Mouse (Mus musculus): ENCODE measurements around the gene Golga3. TPM values are rescaled to one million over a fixed set of nuclear protein-coding genes. Genes with fewer than 3 reads are reported as not detected.

Gene Golga3
- 40.0 and 46.7 TPM in 2 replicates for total RNA-seq (2017)

DNA sequence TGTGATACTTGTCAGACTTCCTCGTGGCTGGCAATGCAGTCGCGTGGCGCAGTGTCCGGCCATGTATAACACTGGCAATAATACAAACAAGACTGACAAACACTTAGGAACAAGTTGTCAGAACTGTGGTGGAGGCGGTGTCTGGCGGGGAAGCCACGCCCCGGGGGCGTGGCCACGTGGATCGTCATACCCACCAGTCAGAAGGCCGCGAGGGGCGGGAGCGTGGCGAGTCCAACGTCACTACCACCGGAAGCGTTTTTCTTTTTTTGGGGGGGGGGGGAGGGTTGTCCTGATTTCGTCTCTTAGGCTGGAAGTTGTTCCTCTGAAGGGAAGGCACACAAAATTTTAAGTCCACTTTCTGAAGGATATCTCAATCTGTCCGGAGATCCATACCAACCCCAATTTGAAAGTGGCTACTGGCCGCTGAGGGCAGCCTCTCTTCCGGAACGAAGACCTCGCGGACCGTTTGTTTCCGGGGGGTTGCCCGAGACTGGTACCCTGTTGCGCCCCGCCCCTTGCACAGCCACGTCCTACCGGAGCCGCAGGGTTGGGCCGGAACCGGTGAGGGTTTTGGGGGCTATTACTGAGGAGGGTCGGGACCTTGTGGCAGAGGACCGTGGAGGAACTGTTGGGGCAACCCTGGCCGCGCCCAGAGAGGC lies at the start of gene Golga3:
Gene Golga3, plus strand, starts transcription at position 340 of the 659 bp plus-strand sequence.
- peak; percentile 94 for ATAC-seq (ENCODE audit: extremely low read depth, insufficient number of reproducible peaks, low FRiP score, poor library complexity, severe bottlenecking)

DNA sequence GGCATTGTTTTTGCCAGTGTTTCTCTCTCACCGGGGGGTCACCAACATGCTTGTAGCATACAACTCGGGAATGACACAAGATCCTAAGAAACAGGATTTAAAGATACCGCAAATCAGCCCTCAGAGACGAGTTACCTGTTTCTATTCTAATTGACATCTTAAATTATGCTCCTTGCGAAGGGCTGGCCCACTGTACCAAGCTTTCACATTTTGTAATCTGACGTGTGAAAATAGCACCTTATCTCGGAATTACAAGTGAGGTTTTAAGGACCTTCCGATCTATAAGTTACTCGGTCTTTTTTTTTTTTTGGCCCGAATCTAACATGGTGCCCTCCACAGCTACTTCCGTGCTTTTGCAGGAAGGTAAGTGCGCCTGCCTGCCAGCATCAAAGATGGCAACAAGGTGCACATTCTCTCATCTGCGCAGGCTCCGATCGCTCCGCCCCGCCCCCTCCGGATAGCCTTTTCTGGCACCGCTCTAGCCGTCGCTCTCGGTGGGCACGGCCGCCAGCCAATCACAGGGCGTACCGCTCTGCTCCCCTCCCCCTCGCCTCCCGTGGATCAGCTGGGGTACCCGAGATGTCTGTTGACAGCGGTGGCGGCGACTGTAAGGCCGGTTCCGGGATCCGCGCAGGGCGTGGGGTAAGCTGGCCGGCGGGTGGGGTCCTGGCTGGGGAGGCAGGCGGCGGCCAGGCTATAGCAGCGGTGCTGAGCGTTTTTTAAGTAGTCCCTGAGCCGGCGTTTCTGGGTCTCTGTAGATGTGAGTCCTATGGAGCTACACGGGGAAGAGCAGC lies 41.0 kb upstream of the Golga3 start, which contains the start of gene Chfr:
Gene Chfr, plus strand, starts transcription at position 550 of the 794 bp plus-strand sequence.
- ATAC-seq (ENCODE audit: extremely low read depth, insufficient number of reproducible peaks, low FRiP score, poor library complexity, severe bottlenecking) = peak; percentile 99

GRCm38 (mm10) chr5:110136087-110136464 lies 40.4 kb upstream of the Golga3 start:
- ATAC-seq (ENCODE audit: extremely low read depth, insufficient number of reproducible peaks, low FRiP score, poor library complexity, severe bottlenecking) = no peak

DNA sequence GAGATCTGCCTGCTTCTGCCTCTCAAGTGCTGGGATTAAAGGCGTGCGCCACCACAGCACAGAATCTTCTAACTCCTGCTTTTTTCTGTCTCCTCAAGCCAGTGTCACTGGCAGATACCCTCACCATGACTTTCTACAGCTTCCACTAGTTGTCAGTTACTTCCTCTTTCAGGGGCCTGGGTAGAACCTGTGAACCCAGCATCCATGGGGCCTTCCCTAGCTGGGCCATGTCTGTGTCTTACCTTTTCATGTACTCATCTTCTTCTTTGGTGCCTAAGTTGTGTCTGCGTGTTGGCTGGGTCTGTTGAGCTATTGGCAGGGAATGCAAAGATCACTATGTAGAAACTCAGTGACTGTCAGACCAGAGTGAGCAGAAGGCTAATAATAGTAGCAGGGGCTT lies 38.7 kb upstream of the Golga3 start:
- ATAC-seq (ENCODE audit: extremely low read depth, insufficient number of reproducible peaks, low FRiP score, poor library complexity, severe bottlenecking) = no peak

DNA sequence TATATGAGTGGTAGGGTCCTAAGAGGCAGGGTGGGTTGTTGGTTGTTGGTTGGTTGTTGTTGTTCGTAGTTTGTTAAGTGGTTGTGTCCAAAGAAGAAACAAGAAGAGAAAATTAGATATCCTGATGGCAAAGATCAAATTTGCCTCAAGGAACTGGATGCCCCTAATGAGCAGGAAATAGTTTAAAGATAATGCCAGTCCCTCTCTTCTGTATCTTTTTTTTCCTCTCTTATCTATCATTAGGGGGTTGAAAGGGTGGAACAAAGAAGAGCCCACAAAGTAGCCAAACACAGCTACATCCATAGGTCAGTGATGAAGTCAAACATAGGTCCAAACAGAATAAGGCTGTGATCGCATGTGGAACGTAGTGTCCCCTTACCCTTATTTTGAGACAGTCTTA lies 37.2 kb upstream of the Golga3 start:
- ATAC-seq (ENCODE audit: extremely low read depth, insufficient number of reproducible peaks, low FRiP score, poor library complexity, severe bottlenecking) = no peak

DNA sequence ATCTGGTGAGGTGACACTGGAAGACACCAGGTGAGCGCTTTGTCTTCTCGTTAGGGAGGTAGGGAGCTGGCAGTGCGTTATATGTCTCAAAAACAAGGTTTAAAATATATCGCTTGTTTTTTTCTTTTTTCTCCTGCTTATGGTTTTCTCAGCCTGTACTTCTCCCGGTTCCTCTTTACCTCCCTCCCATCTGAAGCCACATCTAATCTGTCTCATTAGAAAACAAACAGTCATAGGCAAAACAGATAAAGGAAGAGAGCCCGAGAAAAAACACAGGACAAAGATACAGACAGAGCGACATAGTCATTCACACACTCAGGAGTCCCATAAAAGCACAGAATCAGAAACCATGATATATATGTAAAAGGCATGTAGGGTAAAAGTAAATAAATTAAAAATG lies 36.1 kb upstream of the Golga3 start:
- ATAC-seq (ENCODE audit: extremely low read depth, insufficient number of reproducible peaks, low FRiP score, poor library complexity, severe bottlenecking) = no peak

- ATAC-seq (ENCODE audit: extremely low read depth, insufficient number of reproducible peaks, low FRiP score, poor library complexity, severe bottlenecking) = no peak
Measured at GRCm38 (mm10) chr5:110142309-110142708, 34.2 kb upstream of the Golga3 start.

GRCm38 (mm10) chr5:110143007-110143406 lies 33.5 kb upstream of the Golga3 start:
- ATAC-seq (ENCODE audit: extremely low read depth, insufficient number of reproducible peaks, low FRiP score, poor library complexity, severe bottlenecking) = 0 out of 2 replicates have a peak, but pooled peaks have one; percentile 26

DNA sequence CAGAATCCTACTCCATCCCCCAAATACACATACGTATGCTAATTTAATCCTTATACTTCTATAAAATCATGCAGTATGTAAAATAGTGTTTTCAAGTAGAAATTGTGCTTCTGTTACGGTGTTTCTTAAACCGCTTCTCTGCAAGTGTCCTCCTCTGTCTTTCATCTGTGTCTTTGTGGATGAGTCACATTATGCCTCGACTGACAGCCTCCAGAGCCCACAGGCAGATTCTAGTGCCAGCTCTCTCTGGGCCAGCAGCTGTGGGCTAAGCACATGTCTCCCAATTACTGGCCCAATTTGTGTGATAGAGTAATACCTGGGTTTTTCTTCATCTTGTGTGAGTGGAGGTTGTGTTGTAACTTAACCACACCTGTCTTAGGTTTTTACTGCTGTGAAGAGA lies 7.1 kb upstream of the Golga3 start:
- no peak for ATAC-seq (ENCODE audit: extremely low read depth, insufficient number of reproducible peaks, low FRiP score, poor library complexity, severe bottlenecking)

DNA sequence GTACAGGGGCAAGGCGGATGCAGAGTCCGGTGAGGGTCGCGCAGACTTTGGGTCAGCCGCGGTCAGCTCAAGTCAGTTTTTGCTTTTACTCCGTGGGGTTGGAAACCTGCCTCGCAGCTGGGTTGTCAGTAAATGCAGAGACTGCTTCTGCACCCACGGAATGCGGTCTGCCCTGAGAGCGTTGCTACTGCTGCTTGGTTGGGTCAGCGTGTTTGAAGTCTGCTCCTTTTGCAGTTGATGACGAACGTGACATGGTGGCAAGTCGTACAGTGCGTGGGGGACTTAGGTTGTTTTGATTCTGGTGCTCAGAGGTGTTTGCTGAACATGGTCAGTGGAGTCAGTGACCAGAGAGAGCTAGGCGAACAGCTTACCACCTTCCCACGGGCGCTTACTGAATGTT lies 520 bp downstream of the Golga3 start:
- no peak for ATAC-seq (ENCODE audit: extremely low read depth, insufficient number of reproducible peaks, low FRiP score, poor library complexity, severe bottlenecking)

- ATAC-seq (ENCODE audit: extremely low read depth, insufficient number of reproducible peaks, low FRiP score, poor library complexity, severe bottlenecking) = no peak
Measured at GRCm38 (mm10) chr5:110178628-110179027, 2.1 kb downstream of the Golga3 start.

- no peak for ATAC-seq (ENCODE audit: extremely low read depth, insufficient number of reproducible peaks, low FRiP score, poor library complexity, severe bottlenecking)
Measured at GRCm38 (mm10) chr5:110181716-110182115, 5.2 kb downstream of the Golga3 start.

DNA sequence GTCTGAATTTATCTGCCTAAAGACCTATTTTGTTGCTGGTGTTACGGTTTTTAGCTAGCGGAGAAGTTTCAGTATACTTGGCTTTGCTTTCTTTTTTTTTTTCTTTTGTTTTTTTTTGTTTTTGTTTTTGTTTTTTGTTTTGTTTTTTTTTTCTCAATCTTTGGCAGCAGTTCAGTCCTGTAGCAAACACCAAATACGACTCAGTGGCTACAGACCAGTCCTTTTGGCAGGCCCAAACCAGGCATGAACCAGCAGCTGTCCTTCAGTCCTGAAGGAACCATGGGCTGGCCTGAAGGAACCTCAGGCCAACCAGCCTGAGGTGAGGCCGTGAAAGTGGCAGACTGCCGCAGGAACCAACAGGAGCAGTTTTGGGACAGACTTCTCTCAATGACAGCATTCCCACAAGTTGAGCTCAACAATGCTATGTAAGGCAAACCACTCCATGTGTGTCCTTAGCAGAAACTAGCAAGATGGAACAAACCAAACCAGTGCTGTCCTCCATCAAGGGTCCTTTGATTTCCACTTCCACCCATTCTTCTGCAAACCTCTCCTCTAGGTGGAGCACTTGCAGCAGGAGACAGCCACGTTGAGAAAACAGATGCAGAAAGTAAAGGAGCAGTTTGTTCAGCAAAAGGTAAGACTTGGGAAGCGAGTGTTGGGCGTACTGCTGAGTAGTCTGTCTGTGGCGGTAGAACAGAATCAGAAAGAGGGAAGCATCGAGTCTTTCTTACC lies 26.8 kb downstream of the Golga3 start:
- ATAC-seq (ENCODE audit: extremely low read depth, insufficient number of reproducible peaks, low FRiP score, poor library complexity, severe bottlenecking) = no peak

- ATAC-seq (ENCODE audit: extremely low read depth, insufficient number of reproducible peaks, low FRiP score, poor library complexity, severe bottlenecking) = no peak
Measured at GRCm38 (mm10) chr5:110204777-110205176, 28.3 kb downstream of the Golga3 start.

DNA sequence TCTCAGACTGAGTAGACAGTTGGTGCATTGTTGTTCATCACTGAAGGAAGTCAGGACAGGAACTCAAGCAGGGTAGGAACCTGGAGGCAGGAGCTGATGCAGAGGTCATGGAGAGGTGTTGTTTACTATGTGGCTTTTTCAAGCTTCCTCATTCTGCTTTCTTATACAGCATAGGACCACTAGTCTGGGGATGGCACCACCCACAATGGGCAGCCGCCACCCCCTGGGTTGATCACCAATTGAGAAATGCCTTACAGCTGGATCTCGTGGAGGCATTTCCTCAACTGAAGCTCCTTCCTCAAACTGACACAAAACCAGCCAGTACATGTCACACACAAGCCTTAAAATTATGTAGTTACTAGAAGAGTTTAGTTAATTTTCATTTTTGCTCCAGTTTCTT lies 34.8 kb downstream of the Golga3 start:
- ATAC-seq (ENCODE audit: extremely low read depth, insufficient number of reproducible peaks, low FRiP score, poor library complexity, severe bottlenecking) = peak; percentile 69; the same call in 1 of the 2 replicates

DNA sequence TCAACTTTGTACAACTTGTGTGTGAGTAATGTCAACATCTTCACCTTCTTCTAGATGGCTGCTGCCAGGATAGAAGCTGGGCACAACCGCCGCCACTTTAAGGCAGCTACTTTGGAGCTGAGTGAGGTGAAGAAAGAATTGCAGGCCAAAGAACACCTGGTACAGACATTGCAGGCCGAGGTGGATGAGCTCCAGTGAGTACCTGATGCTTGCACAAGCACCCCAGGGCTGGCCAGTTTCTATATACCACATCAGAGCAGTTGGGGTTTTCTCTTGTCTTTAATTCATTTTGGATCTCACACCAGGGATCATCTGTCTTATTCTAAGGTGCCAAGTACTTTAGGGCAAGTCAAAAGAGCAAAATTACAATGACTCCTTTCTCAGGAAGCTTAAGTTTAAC lies 40.3 kb downstream of the Golga3 start:
- ATAC-seq (ENCODE audit: extremely low read depth, insufficient number of reproducible peaks, low FRiP score, poor library complexity, severe bottlenecking) = no peak

GRCm38 (mm10) chr5:110220331-110220730 lies 43.8 kb downstream of the Golga3 start:
- no peak for ATAC-seq (ENCODE audit: extremely low read depth, insufficient number of reproducible peaks, low FRiP score, poor library complexity, severe bottlenecking)

GRCm38 (mm10) chr5:110222757-110223156 lies 46.3 kb downstream of the Golga3 start:
- ATAC-seq (ENCODE audit: extremely low read depth, insufficient number of reproducible peaks, low FRiP score, poor library complexity, severe bottlenecking) = no peak

DNA sequence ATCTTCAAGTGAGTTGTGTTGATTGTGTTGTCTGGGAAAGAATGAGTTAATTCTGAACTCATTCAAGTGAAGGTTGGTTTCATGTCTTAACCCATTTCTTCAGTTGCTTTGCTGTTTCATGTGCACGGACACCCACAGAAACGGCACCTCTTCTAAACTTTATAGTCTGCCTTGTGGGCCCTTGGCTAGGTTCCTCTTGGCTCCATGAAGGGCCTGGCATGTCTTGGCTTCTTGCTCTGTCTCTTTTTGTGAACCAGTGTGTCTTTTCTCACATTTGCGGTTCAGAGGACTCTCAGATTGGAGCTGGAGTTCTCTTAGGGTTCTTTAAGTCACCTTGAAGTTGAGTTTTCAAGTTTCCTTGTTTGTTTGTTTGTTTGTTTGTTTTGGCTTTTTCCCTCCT lies 48.6 kb downstream of the Golga3 start:
- no peak for ATAC-seq (ENCODE audit: extremely low read depth, insufficient number of reproducible peaks, low FRiP score, poor library complexity, severe bottlenecking)
